Mouse (Mus musculus): ENCODE measurements around the gene Cdc14b.

Gene Cdc14b

DNA sequence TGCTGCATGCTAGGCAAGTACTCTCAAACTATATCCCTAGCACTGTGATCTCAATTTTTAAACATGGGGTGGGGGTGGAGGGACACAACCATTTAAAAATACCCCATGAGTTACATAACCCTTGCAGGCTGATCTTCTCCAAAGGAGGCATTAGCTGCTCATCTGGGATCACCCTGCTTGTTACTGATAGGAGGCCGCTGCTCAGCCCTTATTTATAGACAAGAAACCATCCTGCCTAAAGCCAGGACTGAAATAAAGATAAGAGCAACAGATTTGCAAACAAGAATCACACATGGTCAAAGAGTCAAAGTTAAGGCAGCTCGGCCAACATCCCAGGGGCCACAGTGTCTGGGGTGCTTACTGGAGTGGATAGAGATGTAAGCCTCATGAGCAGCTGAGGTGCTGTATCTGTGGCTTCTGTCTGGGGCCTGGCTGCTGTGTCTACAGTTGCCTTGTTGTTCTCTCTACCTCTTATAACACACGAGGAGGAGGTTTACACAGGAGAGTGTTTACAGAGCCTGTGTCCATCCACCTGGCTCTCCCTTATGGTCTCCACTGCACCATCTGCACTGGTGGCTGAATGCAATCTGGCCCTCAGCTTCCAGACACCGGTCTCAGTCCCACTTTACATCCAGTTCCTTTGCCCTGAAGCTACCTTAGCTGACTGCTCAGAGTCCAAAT, 38.0 kb downstream of the Cdc14b start:
- Histone ChIP-seq H3K4me1 (replicated peaks; ENCODE audit: low read depth, low read length) (no peaks in the 10 kb centered on the region), H3K36me3 (ENCODE audit: insufficient read depth, low read length) (no peaks in the 10 kb centered on the region), H3K27me3 (ENCODE audit: insufficient read depth, low read length) (no peaks in the 10 kb centered on the region), H3K4me3 (replicated peaks; ENCODE audit: low read length) (no peak overlapping the region), H3K9me3 (ENCODE audit: low read length) (no peaks in the 10 kb centered on the region)
- no peak for TF ChIP-seq CTCF (conservative IDR thresholded peaks at IDR 0.05; ENCODE audit: low read length)
- no peak for TF ChIP-seq NANOG (IDR thresholded peaks at IDR 0.05; ENCODE audit: borderline replicate concordance, low read length)
- no peak for TF ChIP-seq POU5F1 (IDR thresholded peaks at IDR 0.05; ENCODE audit: borderline replicate concordance, low read length)

DNA sequence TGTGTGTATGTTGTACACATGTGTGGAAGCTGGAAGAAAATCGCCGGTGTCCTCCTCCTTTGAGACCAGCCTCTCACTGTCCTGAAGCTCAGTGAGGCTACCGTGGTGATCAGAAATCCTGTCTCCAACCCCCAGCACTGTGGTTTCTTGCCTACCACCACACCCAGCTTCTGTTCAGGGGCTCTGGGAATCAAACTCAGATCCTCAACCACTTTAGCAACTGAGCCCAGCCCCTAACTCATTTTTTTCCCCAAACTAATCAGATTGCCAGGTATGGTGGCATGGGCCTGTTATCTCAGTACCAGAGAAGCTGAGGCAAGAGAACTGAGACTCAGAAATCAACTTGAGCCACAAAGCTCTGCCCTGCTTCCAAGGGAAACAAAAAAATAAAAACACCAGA, 39.3 kb downstream of the Cdc14b start:
- Histone ChIP-seq H3K9me3 (ENCODE audit: low read length) (no peaks in the 10 kb centered on the region), H3K27me3 (ENCODE audit: insufficient read depth, low read length) (no peaks in the 10 kb centered on the region), H3K36me3 (ENCODE audit: insufficient read depth, low read length) (no peaks in the 10 kb centered on the region), H3K4me1 (replicated peaks; ENCODE audit: low read depth, low read length) (no peaks in the 10 kb centered on the region), H3K4me3 (replicated peaks; ENCODE audit: low read length) (no peak overlapping the region)
- no peak for TF ChIP-seq CTCF (conservative IDR thresholded peaks at IDR 0.05; ENCODE audit: low read length)
- TF ChIP-seq NANOG (IDR thresholded peaks at IDR 0.05; ENCODE audit: borderline replicate concordance, low read length), result no peak
- no peak for TF ChIP-seq POU5F1 (IDR thresholded peaks at IDR 0.05; ENCODE audit: borderline replicate concordance, low read length)

- Histone ChIP-seq H3K9me3 (ENCODE audit: low read length) (no peaks in the 10 kb centered on the region), H3K27me3 (ENCODE audit: insufficient read depth, low read length) (no peaks in the 10 kb centered on the region), H3K4me3 (replicated peaks; ENCODE audit: low read length) (no peak overlapping the region), H3K4me1 (replicated peaks; ENCODE audit: low read depth, low read length) (no peaks in the 10 kb centered on the region), H3K36me3 (ENCODE audit: insufficient read depth, low read length) (no peaks in the 10 kb centered on the region)
- TF ChIP-seq NANOG (IDR thresholded peaks at IDR 0.05; ENCODE audit: borderline replicate concordance, low read length) (no peak), CTCF (conservative IDR thresholded peaks at IDR 0.05; ENCODE audit: low read length) (no peak), POU5F1 (IDR thresholded peaks at IDR 0.05; ENCODE audit: borderline replicate concordance, low read length) (no peak)
Measured at GRCm38 (mm10) chr13:64235062-64235715, 39.9 kb downstream of the Cdc14b start.

- no peaks in the 10 kb centered on the region for H3K9me3 ChIP-seq (ENCODE audit: low read length)
- TF ChIP-seq CTCF (conservative IDR thresholded peaks at IDR 0.05; ENCODE audit: low read length) (no peak), NANOG (IDR thresholded peaks at IDR 0.05; ENCODE audit: borderline replicate concordance, low read length) (no peak), POU5F1 (IDR thresholded peaks at IDR 0.05; ENCODE audit: borderline replicate concordance, low read length) (no peak)
- H3K4me1 ChIP-seq (replicated peaks; ENCODE audit: low read depth, low read length), result no peaks in the 10 kb centered on the region
- no peaks in the 10 kb centered on the region for H3K36me3 ChIP-seq (ENCODE audit: insufficient read depth, low read length)
- H3K4me3 ChIP-seq (replicated peaks; ENCODE audit: low read length), result no peak overlapping the region
- no peaks in the 10 kb centered on the region for H3K27me3 ChIP-seq (ENCODE audit: insufficient read depth, low read length)
Measured at GRCm38 (mm10) chr13:64233139-64233538, 42.0 kb downstream of the Cdc14b start.

DNA sequence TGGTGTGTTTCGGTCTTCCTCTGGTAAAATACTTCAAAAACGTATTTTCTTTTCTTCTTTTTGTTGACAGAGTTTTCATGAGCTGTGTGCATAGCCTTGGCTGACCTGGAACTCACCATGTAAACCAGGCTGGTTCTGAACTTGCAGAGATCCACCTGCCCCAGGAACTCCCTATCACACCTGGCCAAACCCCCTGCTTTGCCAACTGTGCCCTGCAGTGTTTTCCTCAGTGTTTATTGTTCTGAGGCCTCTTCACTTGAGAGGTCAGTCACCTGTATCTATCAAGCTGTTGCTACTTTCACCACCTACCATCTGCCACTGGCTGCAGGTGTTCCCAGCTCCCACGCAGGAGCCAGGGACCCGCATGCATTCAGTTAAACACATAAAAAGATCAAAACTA, 48.4 kb downstream of the Cdc14b start:
- H3K4me1 ChIP-seq (replicated peaks; ENCODE audit: low read depth, low read length), result no peaks in the 10 kb centered on the region
- no peaks in the 10 kb centered on the region for H3K36me3 ChIP-seq (ENCODE audit: insufficient read depth, low read length)
- TF ChIP-seq POU5F1 (IDR thresholded peaks at IDR 0.05; ENCODE audit: borderline replicate concordance, low read length) (no peak), NANOG (IDR thresholded peaks at IDR 0.05; ENCODE audit: borderline replicate concordance, low read length) (no peak), CTCF (conservative IDR thresholded peaks at IDR 0.05; ENCODE audit: low read length) (no peak)
- H3K27me3 ChIP-seq (ENCODE audit: insufficient read depth, low read length), result no peaks in the 10 kb centered on the region
- H3K9me3 ChIP-seq (ENCODE audit: low read length), result no peaks in the 10 kb centered on the region
- no peak overlapping the region for H3K4me3 ChIP-seq (replicated peaks; ENCODE audit: low read length)

- no peak overlapping the region for H3K4me3 ChIP-seq (replicated peaks; ENCODE audit: low read length)
- TF ChIP-seq CTCF (conservative IDR thresholded peaks at IDR 0.05; ENCODE audit: low read length) (no peak), NANOG (IDR thresholded peaks at IDR 0.05; ENCODE audit: borderline replicate concordance, low read length) (no peak), POU5F1 (IDR thresholded peaks at IDR 0.05; ENCODE audit: borderline replicate concordance, low read length) (no peak)
- H3K9me3 ChIP-seq (ENCODE audit: low read length), result no peaks in the 10 kb centered on the region
- H3K27me3 ChIP-seq (ENCODE audit: insufficient read depth, low read length), result no peaks in the 10 kb centered on the region
- H3K36me3 ChIP-seq (ENCODE audit: insufficient read depth, low read length), result 0 out of 2 replicates have a peak, but pooled peaks cover 5% of the 10 kb centered on the region
- H3K4me1 ChIP-seq (replicated peaks; ENCODE audit: low read depth, low read length), result no peaks in the 10 kb centered on the region
Measured at GRCm38 (mm10) chr13:64225738-64226137, 49.4 kb downstream of the Cdc14b start.

GRCm38 (mm10) chr13:64214891-64215290, 60.2 kb downstream of the Cdc14b start:
- H3K4me1 ChIP-seq (replicated peaks; ENCODE audit: low read depth, low read length), result peaks cover 19% of the 10 kb centered on the region
- no peak overlapping the region for H3K4me3 ChIP-seq (replicated peaks; ENCODE audit: low read length)
- no peaks in the 10 kb centered on the region for H3K9me3 ChIP-seq (ENCODE audit: low read length)
- TF ChIP-seq NANOG (IDR thresholded peaks at IDR 0.05; ENCODE audit: borderline replicate concordance, low read length) (no peak), CTCF (conservative IDR thresholded peaks at IDR 0.05; ENCODE audit: low read length) (no peak), POU5F1 (IDR thresholded peaks at IDR 0.05; ENCODE audit: borderline replicate concordance, low read length) (no peak)
- no peaks in the 10 kb centered on the region for H3K27me3 ChIP-seq (ENCODE audit: insufficient read depth, low read length)
- H3K36me3 ChIP-seq (ENCODE audit: insufficient read depth, low read length), result 0 out of 2 replicates have a peak, but pooled peaks cover 5% of the 10 kb centered on the region

DNA sequence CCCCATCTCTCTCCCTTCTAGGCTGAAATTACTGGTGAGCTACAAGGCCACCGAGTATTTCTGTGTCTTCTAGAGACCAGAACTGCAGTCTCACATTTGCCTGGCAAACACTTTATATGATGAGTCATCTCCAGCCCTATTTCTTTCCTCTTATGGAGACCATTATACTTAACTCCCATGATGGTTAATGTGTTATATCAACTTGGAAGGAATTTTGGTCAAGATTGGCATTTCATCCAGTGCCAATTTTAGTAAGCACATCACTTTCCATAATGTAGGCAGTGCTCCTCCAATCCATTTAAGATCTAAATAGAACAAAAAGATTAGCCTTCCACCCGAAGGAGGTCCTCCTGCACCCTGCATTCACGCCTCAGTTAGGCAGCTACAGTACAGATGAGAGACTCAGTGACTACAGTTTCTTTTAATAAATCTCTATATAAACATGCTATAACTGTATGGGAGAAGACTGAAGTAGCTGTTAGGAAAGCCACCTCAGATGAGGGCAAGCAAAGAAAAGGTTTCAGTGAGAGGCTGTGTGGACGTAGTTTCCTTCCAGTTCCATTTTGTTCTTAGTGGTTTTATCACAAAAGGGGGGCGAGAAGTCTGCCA, 63.0 kb downstream of the Cdc14b start:
- 0 out of 2 replicates have a peak, but pooled peaks cover 5% of the 10 kb centered on the region for H3K36me3 ChIP-seq (ENCODE audit: insufficient read depth, low read length)
- no peak for TF ChIP-seq CTCF (conservative IDR thresholded peaks at IDR 0.05; ENCODE audit: low read length)
- no peak for TF ChIP-seq POU5F1 (IDR thresholded peaks at IDR 0.05; ENCODE audit: borderline replicate concordance, low read length)
- no peak for TF ChIP-seq NANOG (IDR thresholded peaks at IDR 0.05; ENCODE audit: borderline replicate concordance, low read length)
- no peaks in the 10 kb centered on the region for H3K27me3 ChIP-seq (ENCODE audit: insufficient read depth, low read length)
- peaks cover 19% of the 10 kb centered on the region for H3K4me1 ChIP-seq (replicated peaks; ENCODE audit: low read depth, low read length)
- no peak overlapping the region for H3K4me3 ChIP-seq (replicated peaks; ENCODE audit: low read length)
- no peaks in the 10 kb centered on the region for H3K9me3 ChIP-seq (ENCODE audit: low read length)
